Mouse (Mus musculus) layer of hippocampus, adult 11-12 months (tissue): Measurements from ENCODE around the gene Pkp1.

ENCODE experiments used
- DNase-seq: peaks from one replicate; pipeline ENCODE4 v3.0.0; 2022; ENCODE audit warnings: low spot score

Gene Pkp1

GRCm38 (mm10) chr1:135909381-135909780 is 9.6 kb downstream of the Pkp1 start:
- no peak for DNase-seq

GRCm38 (mm10) chr1:135906736-135907135 is 12.3 kb downstream of the Pkp1 start:
- peak; percentile 15 for DNase-seq

- no peak for DNase-seq
Measured at GRCm38 (mm10) chr1:135899991-135900515, 19.0 kb downstream of the Pkp1 start.

GRCm38 (mm10) chr1:135899295-135899694 is 19.7 kb downstream of the Pkp1 start:
- DNase-seq = no peak

- no peak for DNase-seq
Measured at GRCm38 (mm10) chr1:135895367-135895766, 23.6 kb downstream of the Pkp1 start.

- DNase-seq = no peak
Measured at GRCm38 (mm10) chr1:135893377-135893776, 25.6 kb downstream of the Pkp1 start.

GRCm38 (mm10) chr1:135892764-135893163 is 26.2 kb downstream of the Pkp1 start:
- DNase-seq = no peak

GRCm38 (mm10) chr1:135892233-135892632 is 26.8 kb downstream of the Pkp1 start:
- no peak for DNase-seq

- DNase-seq = no peak
Measured at GRCm38 (mm10) chr1:135891424-135892216, 27.4 kb downstream of the Pkp1 start.

GRCm38 (mm10) chr1:135889461-135890185 is 29.4 kb downstream of the Pkp1 start:
- DNase-seq = no peak

GRCm38 (mm10) chr1:135882385-135883109 is 36.5 kb downstream of the Pkp1 start:
- DNase-seq = peak; percentile 67

GRCm38 (mm10) chr1:135877248-135877647 is 41.8 kb downstream of the Pkp1 start:
- no peak for DNase-seq

- DNase-seq = no peak
Measured at GRCm38 (mm10) chr1:135872991-135873390, 46.0 kb downstream of the Pkp1 start.

- no peak for DNase-seq
Measured at GRCm38 (mm10) chr1:135868570-135868969, 50.4 kb downstream of the Pkp1 start.

GRCm38 (mm10) chr1:135865518-135866194 is 53.4 kb downstream of the Pkp1 start:
- peak; percentile 78 for DNase-seq

GRCm38 (mm10) chr1:135864830-135865229 is 54.2 kb downstream of the Pkp1 start:
- no peak for DNase-seq

- no peak for DNase-seq
Measured at GRCm38 (mm10) chr1:135863786-135864335, 55.1 kb downstream of the Pkp1 start.

GRCm38 (mm10) chr1:135862561-135862960 is 56.4 kb downstream of the Pkp1 start:
- DNase-seq = no peak

- no peak for DNase-seq
Measured at GRCm38 (mm10) chr1:135861980-135862552, 56.9 kb downstream of the Pkp1 start.

- DNase-seq = no peak
Measured at GRCm38 (mm10) chr1:135861091-135861490, 57.9 kb downstream of the Pkp1 start.

- no peak for DNase-seq
Measured at GRCm38 (mm10) chr1:135858533-135858932, 60.5 kb downstream of the Pkp1 start.
